Mouse (Mus musculus) ES-E14 (cell line): ENCODE measurements around the gene Pdzd8.

Experiments
- CHD2 ChIP-seq: IDR thresholded peaks from 2 replicates; pipeline ENCODE4 v1.6.1; 2014; ENCODE audit warnings: mild to moderate bottlenecking, low read depth, low read length, inconsistent platforms
- ZC3H11A ChIP-seq: IDR thresholded peaks from 2 replicates; pipeline ENCODE4 v1.6.1; 2012; ENCODE audit warnings: low read depth, mild to moderate bottlenecking, inconsistent platforms, low read length, borderline replicate concordance
- ZNF384 ChIP-seq: IDR thresholded peaks from 2 replicates; pipeline ENCODE4 v1.6.1; 2012; ENCODE audit warnings: low read depth, low read length, inconsistent platforms

GRCm38 (mm10) chr19:59352760-59353159, 7.2 kb upstream of the Pdzd8 start:
- TF ChIP-seq CHD2 (no peak), ZNF384 (no peak), ZC3H11A (no peak)
